24 mouse cellular contexts compared by ENCODE assay signal in the genomic region with DNA sequence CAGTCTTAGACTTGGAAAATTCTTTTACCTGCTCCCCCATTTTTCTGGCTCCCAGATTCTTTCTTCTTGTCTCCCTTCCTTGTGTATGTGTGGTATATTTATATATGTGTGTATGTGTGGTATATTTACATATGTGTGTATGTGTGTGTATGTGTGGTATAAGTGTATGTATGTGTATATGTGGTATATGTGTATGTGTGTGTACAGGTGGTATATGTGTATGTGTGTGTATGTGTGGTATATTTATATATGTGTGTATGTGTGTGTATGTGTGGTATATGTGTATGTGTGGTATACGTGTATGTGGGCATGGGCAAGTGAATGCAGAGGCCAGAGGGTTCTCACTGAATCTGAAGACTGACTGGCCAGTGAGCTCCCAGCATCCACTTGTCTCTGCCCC.
"Had no signal": no experiment of that assay in that cellular context is flagged by ENCODE, and none has a peak within 500 bp of the region (broad histone marks: within the 10 kb centered on the region; RNA-seq: fewer than 3 reads in every experiment).

No protein-coding gene starts in this region.

- ATAC-seq: liver, embryonic 12.5 days; midbrain, embryonic 16.5 days had no signal

- H3K27me3 ChIP-seq: liver, embryonic 12.5 days; liver, embryonic 15.5 days; lung, embryonic 15.5 days; megakaryocyte, embryonic 14.5 days; neural tube, embryonic 12.5 days had no signal

- H3K9ac ChIP-seq: liver, embryonic 12.5 days; liver, embryonic 15.5 days; lung, embryonic 15.5 days; neural tube, embryonic 12.5 days; neural tube, embryonic 15.5 days had no signal

- H3K4me2 ChIP-seq: liver, embryonic 12.5 days; liver, embryonic 15.5 days; lung, embryonic 15.5 days; neural tube, embryonic 12.5 days; neural tube, embryonic 15.5 days had no signal

- DNase-seq: kidney, adult 2 months; kidney, postnatal 25 days; layer of hippocampus, adult 9-11 months; liver; lung, adult 18-20 months; lung, postnatal 10 days; lung, postnatal 36 days; right cerebral cortex, adult 18-20 months; right cerebral cortex, postnatal 14 days; right cerebral cortex, postnatal 4 days; thymus, adult 2 months; thymus, postnatal 14 days; thymus, postnatal 4 days had no signal

- H3K27ac ChIP-seq: kidney, postnatal 0 days; layer of hippocampus, adult 2 months; liver, embryonic 12.5 days; liver, embryonic 15.5 days; lung, embryonic 15.5 days; midbrain, embryonic 10.5 days; neural tube, embryonic 12.5 days; neural tube, embryonic 15.5 days; stomach, postnatal 0 days had no signal

- H3K9me3 ChIP-seq: liver, embryonic 12.5 days; liver, embryonic 15.5 days; lung, embryonic 15.5 days; megakaryocyte, embryonic 14.5 days; midbrain, embryonic 10.5 days; neural tube, embryonic 12.5 days; neural tube, embryonic 15.5 days had no signal

- H3K4me3 ChIP-seq: layer of hippocampus, adult 2 months; liver, embryonic 12.5 days; liver, embryonic 15.5 days; lung, embryonic 15.5 days; megakaryocyte, embryonic 14.5 days; midbrain, embryonic 10.5 days; neural tube, embryonic 12.5 days; neural tube, embryonic 15.5 days had no signal

- H3K36me3 ChIP-seq: liver, embryonic 12.5 days; liver, embryonic 15.5 days; lung, embryonic 15.5 days; midbrain, embryonic 10.5 days; neural tube, embryonic 12.5 days; neural tube, embryonic 15.5 days had no signal
